Mouse (Mus musculus): Measurements from ENCODE around the gene Preb. TPM values are rescaled to one million over a fixed set of nuclear protein-coding genes. Genes with fewer than 3 reads are reported as not detected.

The Preb gene
- total RNA-seq, 2 experiments from 2014 or later: 84.3 to 84.7 TPM

DNA sequence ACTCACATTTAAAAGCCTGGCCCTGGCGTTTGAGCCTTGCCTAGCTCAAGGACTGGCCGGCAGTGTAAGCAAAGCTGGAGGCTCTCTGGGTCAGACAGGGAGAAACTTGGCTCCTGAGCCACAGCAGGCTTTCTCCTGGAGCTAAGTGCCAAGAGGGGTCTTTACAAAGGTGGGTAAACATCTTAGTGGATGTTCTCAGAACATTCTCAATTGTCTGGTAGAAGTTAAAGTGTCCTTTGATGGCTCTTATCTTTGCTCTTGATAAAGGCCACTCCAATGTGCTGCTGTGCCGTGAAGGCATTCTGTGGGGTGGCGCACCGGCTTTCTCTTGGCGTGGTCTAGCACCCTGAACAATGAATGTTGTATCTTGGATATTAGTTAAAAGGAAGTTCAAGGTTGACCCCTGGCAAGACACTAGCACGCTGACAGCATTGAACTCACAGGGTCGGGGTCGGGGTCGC, 37.5 kb downstream of the Preb start:
- DNase-seq: no peak

DNA sequence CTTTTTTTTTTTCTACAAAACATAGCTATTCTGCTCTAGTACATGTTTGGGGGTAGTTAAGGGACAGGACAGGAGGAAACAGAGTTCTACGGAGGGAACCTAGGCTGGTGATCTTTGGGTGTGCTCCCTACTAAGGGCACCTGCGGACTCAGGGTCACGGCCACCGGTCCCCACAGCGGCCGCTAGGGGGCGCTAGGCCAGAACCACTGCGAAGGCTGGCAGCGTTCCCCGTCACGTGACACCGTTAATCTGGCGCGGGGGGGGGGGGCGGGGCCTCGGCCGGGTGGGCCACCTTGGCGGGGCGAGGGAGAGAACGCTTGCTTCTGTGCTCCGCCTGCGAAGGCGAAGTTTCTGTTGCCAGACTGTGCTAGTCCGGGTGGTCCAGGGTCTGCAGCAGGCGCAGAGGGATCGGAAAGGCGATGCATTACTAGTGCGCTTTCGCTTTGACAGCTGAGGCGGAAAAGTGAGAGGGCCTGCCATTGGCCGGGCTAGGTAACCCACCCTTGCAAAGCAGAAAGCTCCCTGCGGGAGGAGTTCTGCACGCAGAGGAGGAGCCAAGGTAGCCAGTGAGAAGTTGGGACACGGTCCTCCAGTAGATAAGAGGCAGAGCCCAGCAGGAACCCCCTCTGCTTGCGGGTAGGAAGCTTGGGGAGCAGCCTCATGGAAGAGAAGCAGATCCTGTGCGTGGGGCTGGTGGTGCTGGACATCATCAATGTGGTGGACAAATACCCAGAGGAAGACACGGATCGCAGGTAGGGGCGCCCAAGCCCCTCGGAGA, 38.7 kb downstream of the Preb start, which contains the start of gene Khk:
Khk (plus strand) TSS at position 176 of the 778 bp plus-strand sequence.
- peak; percentile 90 to 95 for DNase-seq

DNA sequence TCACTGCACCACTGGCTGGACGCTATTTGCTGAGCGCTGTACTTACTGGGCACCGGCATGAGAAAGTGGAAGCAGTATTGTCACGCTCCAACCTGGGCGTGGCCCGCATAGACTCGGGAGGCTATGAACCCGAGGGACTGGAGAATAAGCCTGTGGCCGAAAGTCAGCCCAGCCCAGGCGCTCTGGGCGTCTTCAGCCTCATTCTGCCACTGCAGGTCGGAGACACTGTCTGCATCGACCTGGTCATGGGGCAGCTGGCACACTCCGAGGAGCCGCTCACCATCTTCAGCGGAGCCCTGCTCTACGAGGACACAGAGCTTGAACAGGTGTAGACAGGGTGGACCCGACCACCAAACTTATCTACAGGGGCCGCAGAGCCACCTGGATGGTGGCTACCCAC, 39.5 kb downstream of the Preb start:
- DNase-seq: peak; percentile 47 to 58

DNA sequence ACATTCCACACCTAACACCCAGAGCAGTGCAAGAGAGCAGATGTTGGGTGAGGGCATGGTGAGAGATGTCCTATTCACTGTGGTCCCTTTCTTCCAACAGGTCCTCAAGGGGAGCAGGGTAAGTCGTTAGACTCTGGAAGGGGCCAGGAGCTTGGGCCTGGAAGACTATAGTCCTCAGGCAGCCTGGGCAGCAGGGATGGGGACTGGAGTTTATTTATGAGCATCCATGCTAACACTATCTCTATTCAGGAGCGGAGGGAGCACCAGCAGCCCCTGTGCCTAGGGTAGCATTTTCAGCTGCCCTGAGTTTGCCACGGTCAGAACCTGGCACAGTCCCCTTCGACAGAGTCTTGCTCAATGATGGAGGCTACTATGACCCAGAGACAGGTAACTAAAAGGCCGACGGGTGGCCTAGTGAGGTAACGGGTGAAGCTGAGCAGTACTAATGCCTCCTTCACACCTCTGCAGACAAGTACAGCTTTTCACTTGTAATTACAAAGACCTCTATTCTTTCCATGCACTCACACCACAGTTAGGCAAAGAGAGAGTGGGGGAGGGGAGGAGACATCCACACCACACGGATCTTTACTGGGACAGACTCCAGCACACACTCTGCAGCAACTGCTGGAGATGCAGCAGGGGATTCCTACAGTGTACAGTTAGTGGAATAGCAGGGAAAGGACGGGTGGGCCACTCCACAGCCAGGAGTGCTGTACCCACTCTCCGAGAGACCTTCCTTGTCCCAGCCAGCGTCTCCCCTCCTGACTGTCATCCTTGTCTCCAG, 40.1 kb downstream of the Preb start:
- peak in 1 of 2 experiments; percentile 19 for DNase-seq

DNA sequence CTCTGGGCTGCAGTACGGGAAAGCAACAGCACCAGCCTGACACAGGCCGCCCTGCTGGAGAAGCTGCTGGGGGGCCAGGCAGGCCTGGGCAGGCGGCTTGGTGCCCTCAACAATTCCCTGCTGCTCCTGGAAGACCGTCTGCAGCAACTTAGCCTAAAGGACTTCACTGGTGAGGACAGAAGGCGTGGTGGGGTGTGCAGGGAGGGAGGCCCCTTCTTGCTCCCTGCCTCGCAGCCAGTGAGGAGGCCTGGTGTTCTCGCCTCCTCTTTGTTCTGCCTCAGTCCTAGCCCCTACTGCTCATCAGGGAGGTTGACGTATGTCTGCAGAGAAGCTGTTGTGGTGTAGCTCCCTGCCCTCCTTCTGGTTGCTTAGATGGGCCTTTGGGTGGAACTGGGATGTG, 41.5 kb downstream of the Preb start:
- DNase-seq: no peak

DNA sequence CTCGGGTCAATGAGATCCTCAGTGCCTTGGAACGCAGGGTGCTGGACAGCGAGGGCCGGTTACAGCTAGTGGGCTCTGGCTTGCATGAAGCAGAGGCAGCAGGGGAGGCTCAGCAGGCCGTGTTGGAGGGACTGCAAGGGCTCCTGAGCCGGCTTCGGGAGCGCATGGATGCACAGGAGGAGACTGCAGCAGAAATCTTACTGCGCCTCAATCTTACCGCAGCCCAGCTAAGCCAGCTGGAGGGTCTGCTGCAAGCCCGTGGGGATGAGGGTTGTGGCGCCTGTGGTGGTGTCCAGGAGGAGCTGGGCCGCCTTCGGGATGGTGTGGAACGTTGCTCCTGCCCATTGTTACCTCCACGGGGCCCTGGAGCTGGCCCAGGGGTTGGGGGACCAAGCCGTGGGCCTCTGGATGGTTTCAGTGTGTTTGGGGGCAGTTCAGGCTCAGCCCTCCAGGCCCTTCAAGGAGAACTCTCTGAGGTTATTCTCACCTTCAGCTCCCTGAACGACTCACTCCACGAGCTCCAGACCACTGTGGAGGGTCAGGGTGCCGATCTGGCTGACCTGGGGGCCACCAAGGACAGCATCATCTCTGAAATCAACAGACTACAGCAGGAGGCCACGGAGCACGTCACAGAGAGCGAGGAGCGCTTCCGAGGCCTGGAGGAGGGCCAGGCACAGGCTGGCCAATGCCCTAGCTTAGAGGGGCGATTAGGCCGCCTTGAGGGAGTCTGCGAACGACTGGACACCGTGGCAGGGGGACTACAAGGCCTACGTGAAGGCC, 42.1 kb downstream of the Preb start:
- no peak for DNase-seq

DNA sequence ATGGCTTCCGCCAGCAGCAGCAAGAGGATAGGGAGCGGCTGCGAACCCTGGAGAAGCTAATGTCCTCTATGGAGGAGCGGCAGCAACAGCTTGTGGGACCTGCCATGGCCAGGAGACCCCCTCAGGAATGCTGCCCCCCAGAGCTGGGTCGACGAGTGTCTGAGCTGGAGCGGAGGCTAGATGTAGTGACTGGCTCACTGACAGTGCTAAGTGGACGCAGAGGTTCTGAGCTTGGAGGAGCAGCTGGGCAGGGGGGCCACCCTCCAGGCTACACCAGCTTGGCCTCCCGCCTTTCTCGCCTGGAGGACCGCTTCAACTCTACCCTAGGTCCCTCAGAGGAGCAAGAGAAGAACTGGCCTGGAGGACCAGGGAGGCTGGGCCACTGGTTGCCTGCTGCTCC, 42.8 kb downstream of the Preb start:
- no peak for DNase-seq

GRCm38 (mm10) chr5:30916841-30917240, 43.3 kb downstream of the Preb start:
- no peak for DNase-seq

- peak; percentile 94 to 98 for DNase-seq
These were observed 44.2 kb downstream of the Preb start for GRCm38 (mm10) chr5:30915974-30916433.

DNA sequence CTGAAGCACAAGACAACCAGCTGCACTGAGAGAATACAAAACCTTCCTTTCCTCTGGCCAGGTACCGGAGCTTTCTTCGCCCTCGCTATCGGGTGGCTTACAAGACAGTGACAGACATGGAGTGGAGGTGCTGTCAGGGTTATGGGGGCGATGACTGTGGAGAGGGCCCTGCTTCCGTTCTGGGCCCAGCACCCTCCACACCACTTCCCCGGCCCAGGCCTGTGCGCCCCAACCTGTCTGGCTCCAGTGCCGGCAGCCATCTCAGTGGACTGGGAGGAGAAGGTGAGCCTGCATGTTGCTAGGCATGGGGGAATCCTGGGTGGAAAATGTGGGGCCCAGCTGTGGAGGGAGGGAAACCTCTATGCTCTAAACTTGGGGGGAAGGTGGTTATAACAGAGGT, 44.7 kb downstream of the Preb start:
- DNase-seq: peak in 1 of 2 experiments; percentile 35

DNA sequence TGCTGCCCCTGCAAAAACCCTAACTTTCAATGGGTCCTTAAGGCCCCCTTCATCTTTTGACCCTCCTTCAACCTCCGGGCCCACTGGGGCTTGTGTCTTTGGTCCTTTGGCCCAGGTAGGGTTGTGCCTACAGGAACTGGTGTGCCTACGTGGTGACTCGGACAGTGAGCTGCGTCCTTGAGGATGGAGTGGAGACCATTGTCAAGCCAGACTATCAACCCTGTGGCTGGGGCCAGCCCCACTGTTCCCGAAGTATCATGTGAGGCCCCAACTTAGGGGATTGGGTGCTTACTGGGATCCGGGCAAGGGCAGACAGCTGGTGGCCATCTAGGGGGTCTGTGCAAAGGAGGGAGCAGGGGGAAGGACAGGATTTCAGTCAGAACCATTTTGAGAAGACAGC, 45.3 kb downstream of the Preb start:
- DNase-seq: peak; percentile 29 to 36

GRCm38 (mm10) chr5:30914101-30914635, 46.0 kb downstream of the Preb start:
- DNase-seq: peak; percentile 30 to 38

- DNase-seq: peak; percentile 80 to 90
These were observed 46.9 kb downstream of the Preb start, which contains the start of gene Emilin1 for GRCm38 (mm10) chr5:30913060-30913841. Emilin1 (plus strand) TSS chr5:30913402.

DNA sequence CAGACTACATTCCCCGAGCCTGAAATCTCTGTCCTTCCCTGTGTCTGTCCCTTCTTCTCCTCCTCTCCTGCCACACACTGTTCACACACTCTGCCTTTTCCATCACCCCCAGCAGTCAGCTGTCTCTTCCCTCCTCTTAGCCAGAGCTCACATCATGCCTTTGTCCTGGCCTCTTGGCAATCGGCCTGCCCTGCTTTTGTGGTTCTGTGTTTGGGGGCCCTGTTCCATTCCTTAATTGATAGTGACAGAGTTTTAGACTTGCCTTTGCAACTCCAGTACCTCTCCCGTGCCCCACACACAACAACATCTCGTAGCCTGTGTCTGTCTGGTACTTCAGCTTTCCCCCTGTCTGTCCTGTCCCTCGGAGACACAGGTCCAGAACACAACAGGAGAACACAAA, 48.0 kb downstream of the Preb start:
- peak; percentile 18 to 34 for DNase-seq

GRCm38 (mm10) chr5:30910481-30910880, 49.7 kb downstream of the Preb start:
- no peak for DNase-seq

- DNase-seq: no peak
These were observed 50.3 kb downstream of the Preb start for GRCm38 (mm10) chr5:30909863-30910262.

DNA sequence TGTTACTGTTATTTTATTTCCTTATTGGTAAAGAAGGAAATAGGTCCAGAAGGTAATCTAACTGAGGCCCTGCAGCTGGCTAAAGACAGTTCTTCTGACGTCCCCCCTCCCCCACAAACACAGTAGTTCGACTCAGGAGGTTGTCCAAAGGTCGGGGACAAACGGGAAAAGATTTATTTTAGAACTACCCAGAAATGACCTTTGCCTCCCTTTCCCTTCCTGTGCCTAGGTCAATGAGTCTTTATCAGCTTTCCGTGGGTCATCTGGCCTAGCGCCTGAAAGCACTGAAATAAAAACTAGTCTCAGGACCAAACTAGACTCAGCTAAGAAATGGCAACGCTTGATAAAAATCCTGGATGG, 50.9 kb downstream of the Preb start:
- peak; percentile 57 to 76 for DNase-seq

GRCm38 (mm10) chr5:30908426-30909299, 51.5 kb downstream of the Preb start:
- peak; percentile 78 to 88 for DNase-seq

DNA sequence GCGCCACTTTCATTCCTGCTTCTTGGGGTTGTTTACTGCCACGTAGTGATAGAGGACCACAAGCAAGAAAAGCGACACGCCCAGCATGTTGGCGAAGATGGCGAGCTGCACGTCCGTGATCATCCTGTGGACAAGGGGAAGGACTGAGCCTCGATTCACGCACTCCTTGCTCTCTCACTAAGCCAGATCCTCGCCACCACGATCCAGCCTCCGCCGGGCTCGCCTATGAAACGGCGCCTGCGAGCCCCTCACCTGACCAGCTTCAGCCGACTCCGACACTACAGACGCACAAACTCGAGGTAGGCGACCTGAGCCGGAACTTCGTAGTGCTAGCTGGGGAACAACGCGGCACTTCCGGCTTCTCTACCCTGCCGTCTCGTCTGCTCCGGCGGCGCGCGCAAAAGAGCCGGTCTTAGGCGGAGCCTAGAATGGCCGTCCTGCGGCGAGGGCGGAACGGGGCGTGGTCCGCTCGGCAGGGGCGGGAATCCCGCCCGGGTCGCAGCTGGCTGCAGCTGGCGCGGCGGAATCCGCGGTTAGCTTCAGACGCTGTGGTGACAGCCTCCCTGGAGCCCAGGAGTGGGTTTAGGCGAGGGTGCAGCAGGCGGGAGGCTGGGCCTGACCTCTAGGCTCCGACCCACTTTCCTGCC, 52.6 kb downstream of the Preb start, which contains the start of gene Ost4:
Ost4 (minus strand) TSS at position 376 of the 647 bp plus-strand sequence.
- peak; percentile 98 to 99 for DNase-seq
